Mouse (Mus musculus): ENCODE measurements around the gene Gpx1.

GRCm38 (mm10) chr9:108343331-108343730 lies 4.6 kb downstream of the Gpx1 start:
- no peak for TF ChIP-seq ZC3H11A (IDR thresholded peaks at IDR 0.05; ENCODE audit: borderline replicate concordance, low read depth, low read length)
- TF ChIP-seq MAFK (IDR thresholded peaks at IDR 0.05; ENCODE audit: insufficient read depth, low read depth, low read length): no peak
- TF ChIP-seq ZNF384 (IDR thresholded peaks at IDR 0.05; ENCODE audit: low read depth, low read length): no peak
- TF ChIP-seq HCFC1 (IDR thresholded peaks at IDR 0.05; ENCODE audit: borderline replicate concordance, insufficient read depth, low read length): no peak

Measured in ES-E14 (cell line).